Mouse (Mus musculus) lung, adult 2 months (tissue): ENCODE data around the gene Pxmp2. TPM values are rescaled to one million over a fixed set of nuclear protein-coding genes. Genes with fewer than 3 reads are reported as not detected.
A peak's percentile ranks its signal among the peaks of the same experiment; 100 is the strongest.

Source experiments
- DNase-seq: peaks from one replicate; pipeline ENCODE4 v3.0.0; 2022
- H3K4me1 ChIP-seq: fragments of 200-500 bp; 2 replicates; pipeline ENCODE4 v1.6.1; 2011; ENCODE audit warnings: low read length; ENCODE audit not compliant: control insufficient read depth, insufficient read depth
- H3K4me3 ChIP-seq: fragments of 200-500 bp; replicated peaks from 2 replicates; pipeline ENCODE3; 2011; ENCODE audit warnings: low read depth, mild to moderate bottlenecking, control low read depth, low read length; ENCODE audit errors: extremely low read depth
- CTCF ChIP-seq: fragments of 200-500 bp; IDR thresholded peaks from 2 replicates; pipeline ENCODE4 v1.5.1; 2011; ENCODE audit warnings: mild to moderate bottlenecking, low read length, control low read depth; ENCODE audit not compliant: insufficient read depth
- POLR2A ChIP-seq: fragments of 200-500 bp; IDR thresholded peaks from 2 replicates; pipeline ENCODE4 v1.6.1; 2011; ENCODE audit warnings: low read depth, mild to moderate bottlenecking, control low read depth, low read length, borderline replicate concordance; ENCODE audit errors: extremely low read depth
- WGBS: fragments of 180-500 bp; shearing (Covaris S2); methylation state at CpG from one replicate; pipeline ENCODE4 v1.1.7; 2018; 5-methylcytosine and 5-hydroxymethylcytosine counted together
- polyA plus RNA-seq: library from polyadenylated mRNA; depleted of rRNA; stranded (reverse); fragments of >200 nt; gene quantifications from 2 replicates; pipeline ENCODE4 v1.2.3, GENCODE M21; 2012

The Pxmp2 gene
- polyA plus RNA-seq, 1 experiment: 11.5 TPM

DNA sequence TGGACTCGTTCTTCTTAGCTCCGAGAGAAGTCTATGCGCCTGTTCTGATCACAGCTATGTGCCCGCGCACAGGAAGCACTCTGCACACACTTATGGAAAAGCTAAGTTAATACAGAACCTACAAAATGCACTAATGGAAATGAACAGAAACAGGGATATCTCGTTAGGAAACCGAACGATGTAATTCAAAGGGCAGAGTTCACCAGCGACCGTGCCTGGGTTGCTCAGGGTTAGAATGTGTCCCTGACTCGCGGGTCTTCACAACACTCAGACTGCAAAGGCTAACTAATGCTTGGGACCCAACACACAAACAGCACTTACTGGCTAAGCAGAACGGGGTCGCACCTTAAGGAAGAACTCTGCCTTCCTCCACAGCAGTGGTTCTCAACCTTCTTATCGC is 830 bp downstream of the Pxmp2 start:
- DNase-seq: peak; percentile 12
- no peak for TF ChIP-seq POLR2A
- no peak for TF ChIP-seq CTCF
- Histone ChIP-seq H3K4me3 (peak overlapping the region; percentile 78), H3K4me1 (peaks cover 4% of the 10 kb centered on the region; the same call in 1 of the 2 replicates)
- WGBS: 3% methylated on average over 15 of the region's 15 CpGs

DNA sequence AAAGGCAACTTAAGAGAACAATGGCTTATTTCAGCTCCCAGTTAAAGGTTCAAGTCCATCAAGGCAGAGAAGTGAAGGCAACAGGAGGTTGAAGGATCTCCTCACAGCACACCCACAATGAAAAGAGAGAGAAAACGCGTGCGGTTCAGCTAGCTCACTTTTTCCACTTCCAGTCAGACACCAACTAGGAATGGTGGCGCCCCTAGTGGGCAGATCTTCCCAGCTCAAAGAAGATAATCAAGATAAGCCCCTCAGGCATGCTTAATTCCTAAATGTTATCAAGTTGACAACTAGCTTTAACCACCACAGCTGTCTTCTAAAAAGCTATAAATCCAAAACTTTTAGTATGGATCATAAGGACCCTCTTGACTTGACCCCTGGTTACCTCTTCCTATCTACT is 1.4 kb downstream of the Pxmp2 start:
- TF ChIP-seq POLR2A (no peak), CTCF (peak; percentile 63)
- peak; percentile 62 for DNase-seq
- Histone ChIP-seq H3K4me1 (peaks cover 4% of the 10 kb centered on the region; the same call in 1 of the 2 replicates), H3K4me3 (no peak overlapping the region)
- 6% methylated on average over 4 of the region's 4 CpGs for WGBS

- 62% methylated on average over 2 of the region's 2 CpGs for WGBS
- Histone ChIP-seq H3K4me1 (peaks cover 4% of the 10 kb centered on the region; the same call in 1 of the 2 replicates), H3K4me3 (no peak overlapping the region)
- TF ChIP-seq POLR2A (no peak), CTCF (no peak)
- no peak for DNase-seq
Observed at GRCm38 (mm10) chr5:110281984-110282383, 4.0 kb downstream of the Pxmp2 start.

GRCm38 (mm10) chr5:110276910-110277309 is 9.1 kb downstream of the Pxmp2 start:
- DNase-seq: no peak
- H3K4me3 ChIP-seq: no peak overlapping the region
- TF ChIP-seq POLR2A: no peak
- TF ChIP-seq CTCF: no peak
- no peaks in the 10 kb centered on the region; the same call in 1 of the 2 replicates for H3K4me1 ChIP-seq
- WGBS: 78% methylated on average over 1 of the region's 1 CpGs

GRCm38 (mm10) chr5:110276391-110276790 is 9.6 kb downstream of the Pxmp2 start:
- H3K4me3 ChIP-seq: no peak overlapping the region
- TF ChIP-seq POLR2A: no peak
- TF ChIP-seq CTCF: no peak
- 68% methylated on average over 2 of the region's 2 CpGs for WGBS
- no peaks in the 10 kb centered on the region; the same call in 1 of the 2 replicates for H3K4me1 ChIP-seq
- DNase-seq: no peak

- 43% methylated on average over 2 of the region's 2 CpGs for WGBS
- DNase-seq: no peak
- TF ChIP-seq CTCF (no peak), POLR2A (no peak)
Observed at GRCm38 (mm10) chr5:110274846-110275245, 11.1 kb downstream of the Pxmp2 start.

GRCm38 (mm10) chr5:110274147-110274546 is 11.8 kb downstream of the Pxmp2 start:
- TF ChIP-seq POLR2A (no peak), CTCF (no peak)
- no peak overlapping the region for H3K4me3 ChIP-seq
- H3K4me1 ChIP-seq: no peaks in the 10 kb centered on the region; the same call in 1 of the 2 replicates
- WGBS: 72% methylated on average over 4 of the region's 4 CpGs
- DNase-seq: no peak

More at GRCm38 (mm10) chr5:110274846-110275245, 11.1 kb downstream of the Pxmp2 start:
- Histone ChIP-seq H3K4me1 (no peaks in the 10 kb centered on the region; the same call in 1 of the 2 replicates), H3K4me3 (no peak overlapping the region)

GRCm38 (mm10) chr5:110270242-110270641 is 15.7 kb downstream of the Pxmp2 start:
- H3K4me1 ChIP-seq: peaks cover 4% of the 10 kb centered on the region
- H3K4me3 ChIP-seq: no peak overlapping the region
- 91% methylated on average over 6 of the region's 6 CpGs for WGBS
- no peak for DNase-seq
- TF ChIP-seq POLR2A: no peak
- no peak for TF ChIP-seq CTCF

DNA sequence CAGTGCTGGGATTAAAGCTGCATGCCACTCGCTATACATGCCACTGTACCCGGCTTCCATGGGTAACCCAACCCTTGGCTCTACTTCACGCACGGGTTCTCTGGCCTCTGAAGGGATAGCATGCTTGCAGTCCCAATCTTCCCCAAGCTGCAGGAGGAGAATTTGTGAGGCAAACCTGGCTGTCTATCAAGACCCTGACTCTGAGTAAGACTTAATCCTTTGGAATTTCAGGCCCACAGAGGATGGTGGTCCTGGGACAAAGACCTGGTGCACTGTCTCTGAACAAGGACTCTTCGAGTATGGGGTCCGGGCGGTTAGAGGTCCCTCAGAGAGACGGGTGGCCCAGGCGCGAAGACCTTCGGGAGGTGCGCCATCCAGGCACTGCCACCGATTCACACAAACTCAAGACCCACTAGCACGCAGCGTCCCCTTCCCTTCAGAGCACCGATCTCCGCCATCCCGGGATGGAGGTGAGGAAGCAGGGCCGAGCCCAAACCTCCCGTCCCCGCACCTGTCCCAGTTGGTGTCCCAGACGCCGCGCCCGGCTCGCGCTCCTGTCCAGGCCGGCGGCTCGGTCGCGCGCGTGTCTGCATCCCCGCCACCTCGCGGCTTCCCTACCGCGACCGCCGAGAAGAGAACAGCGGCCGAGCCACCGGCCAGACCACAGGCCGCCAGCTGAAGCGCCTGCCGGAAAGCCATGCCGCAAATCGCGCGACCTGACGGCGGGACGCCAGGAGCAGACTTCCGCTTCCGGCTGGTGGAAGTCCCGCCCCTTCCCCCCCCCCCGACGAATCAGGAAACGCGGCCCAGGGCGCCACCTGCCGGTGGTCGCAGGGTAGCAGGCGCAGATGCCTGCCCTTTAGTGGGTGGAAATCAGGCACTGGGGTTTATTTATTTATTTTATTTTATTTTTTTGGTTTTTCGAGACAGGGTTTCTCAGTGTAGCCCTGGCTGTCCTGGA is 16.6 kb downstream of the Pxmp2 start, which contains the start of gene Pgam5:
Gene Pgam5 (minus strand): TSS at position 773 of the 961 bp plus-strand sequence.
- H3K4me3 ChIP-seq: peak within 1 kb of the TSS; percentile 86
- peaks cover 4% of the 10 kb centered on the region for H3K4me1 ChIP-seq
- WGBS: under 1% methylated on average over 66 of the region's 66 CpGs
- peak; percentile 83 for DNase-seq
- peak; percentile 62 for TF ChIP-seq CTCF
- TF ChIP-seq POLR2A: peak; percentile 61; the same call in 1 of the 2 replicates
